Mouse (Mus musculus): Measurements from ENCODE around the gene Klrd1. TPM values are rescaled to one million over a fixed set of nuclear protein-coding genes. Genes with fewer than 3 reads are reported as not detected.

Gene Klrd1
- not detected in 2 replicates for polyA plus RNA-seq (2021; fragmentation: Nextera tagmentation)
- long read RNA-seq, experiment 1: 0 reads
- long read RNA-seq, experiment 2: 0 reads

GRCm38 (mm10) chr6:129591508-129591907 is at the start of gene Klrd1:
TSS of gene Klrd1 (plus strand) at chr6:129591782.

GRCm38 (mm10) chr6:129577605-129578004 is 14.0 kb upstream of the Klrd1 start, which contains the start of gene Klre1:
TSS of gene Klre1 (plus strand) at chr6:129577905.

GRCm38 (mm10) chr6:129623735-129624134 is 32.2 kb downstream of the Klrd1 start, which contains the start of gene Klrk1:
TSS of gene Klrk1 (minus strand) at chr6:129623864.

GRCm38 (mm10) chr6:129643237-129643636 is 51.7 kb downstream of the Klrd1 start, which contains the start of gene Klrc3:
TSS of gene Klrc3 (minus strand) at chr6:129643337.

Other genes with a start within 250 kb of the Klrd1 start
- 0.33 and 0.88 TPM in 2 replicates for gene Clec12a, start 249.1 kb upstream of the Klrd1 start, polyA plus RNA-seq (2021; fragmentation: Nextera tagmentation)
- gene Clec12b, start 205.9 kb upstream of the Klrd1 start, polyA plus RNA-seq (2021; fragmentation: Nextera tagmentation): not detected in 2 replicates
- 0.29 and 0.37 TPM in 2 replicates for gene Clec1b, start 194.5 kb upstream of the Klrd1 start, polyA plus RNA-seq (2021; fragmentation: Nextera tagmentation)
- gene Clec9a, start 182.9 kb upstream of the Klrd1 start, polyA plus RNA-seq (2021; fragmentation: Nextera tagmentation): not detected in 2 replicates
- 0.31 and 0.74 TPM in 2 replicates for gene Clec1a, start 139.8 kb upstream of the Klrd1 start, polyA plus RNA-seq (2021; fragmentation: Nextera tagmentation)
- 0.11 TPM in 1 of 2 replicates, not detected in the other for gene Olr1, start 84.6 kb upstream of the Klrd1 start, polyA plus RNA-seq (2021; fragmentation: Nextera tagmentation)
- not detected in 2 replicates for gene Tmem52b, start 79.2 kb upstream of the Klrd1 start, polyA plus RNA-seq (2021; fragmentation: Nextera tagmentation)
- gene Gabarapl1, start 58.6 kb upstream of the Klrd1 start, polyA plus RNA-seq (2021; fragmentation: Nextera tagmentation): 700 and 953 TPM in 2 replicates
- not detected in 2 replicates for gene Klre1, start 13.9 kb upstream of the Klrd1 start, polyA plus RNA-seq (2021; fragmentation: Nextera tagmentation)
- gene Klrk1, start 32.1 kb downstream of the Klrd1 start, polyA plus RNA-seq (2021; fragmentation: Nextera tagmentation): not detected in 2 replicates
- gene Klrc3, start 51.6 kb downstream of the Klrd1 start, polyA plus RNA-seq (2021; fragmentation: Nextera tagmentation): not detected in 2 replicates
- gene Klrc2, start 68.9 kb downstream of the Klrd1 start, polyA plus RNA-seq (2021; fragmentation: Nextera tagmentation): not detected in 2 replicates
- not detected in 2 replicates for gene Klrc1, start 87.2 kb downstream of the Klrd1 start, polyA plus RNA-seq (2021; fragmentation: Nextera tagmentation)
- gene Klri1, start 125.3 kb downstream of the Klrd1 start, polyA plus RNA-seq (2021; fragmentation: Nextera tagmentation): not detected in 2 replicates
- 0.03 and 0.10 TPM in 2 replicates for gene Klri2, start 148.7 kb downstream of the Klrd1 start, polyA plus RNA-seq (2021; fragmentation: Nextera tagmentation)
- gene Gm156, start 192.5 kb downstream of the Klrd1 start, polyA plus RNA-seq (2021; fragmentation: Nextera tagmentation): not detected in 2 replicates